Mouse (Mus musculus) kidney, adult 9 months (tissue): ENCODE measurements around the gene Olfr984.
A peak's percentile ranks its signal among the peaks of the same experiment; 100 is the strongest.

Experiments used
- DNase-seq: peaks from one replicate; pipeline ENCODE4 v3.0.0; 2022

Olfr984 gene

GRCm38 (mm10) chr9:40114106-40114505, at the start of gene Olfr984:
Gene Olfr984 (minus strand): TSS chr9:40114206.
- DNase-seq: no peak

DNA sequence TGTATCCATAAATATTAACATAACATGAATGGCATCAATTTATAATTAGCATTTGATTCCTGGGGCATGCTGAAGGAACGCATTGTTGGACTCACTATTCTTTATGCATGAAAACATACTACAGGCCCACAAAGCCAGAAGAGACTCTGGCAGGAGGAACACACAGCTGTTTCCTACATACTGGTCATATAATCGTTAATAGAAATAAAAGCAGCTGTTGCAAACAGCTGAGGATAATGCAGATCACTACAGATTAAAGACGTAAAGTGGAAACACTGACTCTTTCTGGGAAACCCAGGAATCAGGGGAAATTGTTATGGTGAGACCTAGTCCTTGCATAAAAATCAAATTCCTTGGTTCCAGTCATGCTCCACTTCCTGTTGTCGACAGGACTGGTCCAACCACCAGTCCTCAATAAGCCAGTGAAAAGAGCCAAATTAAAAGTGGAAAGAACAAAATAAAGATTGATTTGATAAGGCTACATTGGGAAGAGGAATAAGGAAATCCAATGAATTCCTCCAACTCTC, 41.2 kb upstream of the Olfr984 start:
- DNase-seq: peak; percentile 13

DNA sequence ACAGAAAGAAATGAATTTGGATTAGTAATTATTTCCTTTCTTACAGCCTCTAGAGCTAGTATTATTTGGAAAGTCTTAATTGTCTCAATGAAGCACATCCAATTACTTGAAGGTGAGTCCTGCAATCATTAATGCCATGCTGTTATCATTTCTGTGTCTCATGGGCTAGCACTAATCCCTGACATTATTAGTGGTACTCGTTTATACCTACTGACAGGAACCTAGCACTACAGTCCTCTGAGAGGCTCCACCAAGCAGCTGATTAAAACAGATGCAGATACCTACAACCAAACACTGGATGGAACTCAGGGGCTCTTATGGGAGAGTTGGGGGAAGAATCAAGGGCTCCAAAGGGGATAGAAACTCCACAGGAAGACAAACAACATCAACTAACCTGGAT, 27.5 kb upstream of the Olfr984 start:
- DNase-seq: no peak

- no peak for DNase-seq
Measured at GRCm38 (mm10) chr9:40139484-40139883, 25.5 kb upstream of the Olfr984 start.

GRCm38 (mm10) chr9:40136987-40137688, 23.1 kb upstream of the Olfr984 start:
- no peak for DNase-seq

DNA sequence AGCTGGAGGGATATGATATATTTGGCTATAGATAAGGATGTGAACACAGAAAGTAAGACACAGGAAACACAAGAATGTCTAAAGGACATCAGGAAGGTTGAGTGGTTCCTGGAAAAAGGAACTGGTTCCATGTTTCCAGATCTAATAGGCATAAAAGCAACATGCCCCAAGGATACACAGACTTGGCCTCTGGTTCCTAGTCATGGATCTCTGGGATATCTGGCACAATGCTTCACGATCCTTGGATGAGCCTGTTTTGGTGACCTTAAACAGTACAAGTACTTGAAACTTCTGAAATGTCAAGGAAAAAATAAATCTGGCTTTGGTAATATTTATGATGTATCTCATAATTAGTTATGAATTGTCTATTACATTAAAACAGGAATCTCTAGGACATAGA, 16.6 kb upstream of the Olfr984 start:
- DNase-seq: no peak

- no peak for DNase-seq
Measured at GRCm38 (mm10) chr9:40130084-40130483, 16.1 kb upstream of the Olfr984 start, which contains the start of gene Olfr985. Gene Olfr985 (minus strand): TSS chr9:40130184.

DNA sequence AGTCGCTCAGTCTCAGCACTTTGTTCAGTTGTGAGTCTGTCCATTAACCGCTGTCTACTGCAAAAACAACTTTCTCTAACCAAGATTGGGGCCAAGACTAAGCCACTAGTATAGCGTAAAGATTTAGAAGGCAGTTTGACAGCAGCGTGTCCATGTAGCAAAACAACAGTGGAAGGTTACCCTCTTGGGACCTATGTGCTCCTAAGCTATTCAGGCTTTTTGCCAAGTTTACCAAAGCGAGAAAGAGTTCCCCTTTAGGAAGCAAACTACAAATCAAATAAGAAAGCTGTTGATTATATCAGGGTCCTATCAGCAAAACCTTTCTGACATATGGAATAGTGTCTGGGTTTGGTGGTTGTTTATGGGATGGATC, 3.3 kb upstream of the Olfr984 start:
- DNase-seq: peak; percentile 2

DNA sequence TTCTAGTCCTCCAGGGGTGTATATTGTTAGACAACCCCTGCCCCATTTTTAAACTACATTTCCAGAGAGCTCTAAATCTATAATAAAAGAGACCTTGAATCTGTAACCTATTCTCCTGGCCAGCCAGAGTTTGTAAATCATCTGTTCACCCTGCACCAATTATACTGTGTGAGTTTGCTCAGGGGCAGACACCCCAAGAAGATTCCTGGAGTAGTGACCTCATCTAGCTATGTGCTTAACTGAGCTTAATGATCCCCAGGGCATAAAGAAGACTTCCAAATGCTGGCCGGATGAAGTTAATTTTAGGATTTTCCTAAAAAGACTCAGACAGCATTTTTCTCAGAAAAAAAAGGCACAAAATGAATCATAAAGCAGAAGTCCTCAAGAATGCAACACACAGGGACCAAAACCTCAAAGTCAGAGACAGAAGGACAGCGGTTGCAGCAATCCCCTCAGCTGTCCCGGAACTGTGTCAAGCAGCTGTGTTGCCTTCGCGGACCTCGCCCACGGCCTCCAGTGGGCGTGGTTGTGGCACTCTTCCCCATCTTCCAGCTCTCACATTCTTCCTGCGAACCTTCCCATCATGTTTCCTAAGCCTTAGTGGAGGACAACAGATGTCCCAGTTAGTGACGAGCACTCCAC, 2.8 kb upstream of the Olfr984 start:
- peak; percentile 13 for DNase-seq

- no peak for DNase-seq
Measured at GRCm38 (mm10) chr9:40094769-40095168, 19.2 kb downstream of the Olfr984 start.

DNA sequence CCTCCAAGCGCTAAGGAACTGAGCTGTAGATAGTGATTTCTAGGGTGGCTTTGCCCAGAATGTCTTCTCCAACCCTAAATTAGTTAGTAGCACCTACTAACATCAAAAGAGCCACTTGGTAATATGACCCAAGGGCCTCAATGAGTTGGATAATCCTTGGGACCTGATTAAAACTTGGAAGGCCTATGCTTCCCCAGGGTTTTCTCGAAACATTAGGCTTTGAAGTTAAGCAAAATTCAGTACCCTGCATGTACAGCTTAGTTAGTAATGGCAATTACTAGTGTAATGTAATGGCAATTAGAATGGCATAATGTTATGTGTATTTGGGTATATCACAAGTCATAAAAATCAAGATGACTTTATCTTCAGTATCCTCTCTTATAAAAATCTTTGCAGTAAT, 20.5 kb downstream of the Olfr984 start, which contains the start of gene Olfr983:
TSS of gene Olfr983 (minus strand) at position 101 of the 400 bp plus-strand sequence.
- DNase-seq: no peak

GRCm38 (mm10) chr9:40073529-40073928, 40.5 kb downstream of the Olfr984 start, which contains the start of gene Olfr982:
Gene Olfr982 (plus strand): TSS chr9:40073829.
- DNase-seq: no peak

- DNase-seq: no peak
Measured at GRCm38 (mm10) chr9:40050138-40050537, 63.9 kb downstream of the Olfr984 start.
